In the genomic region with DNA sequence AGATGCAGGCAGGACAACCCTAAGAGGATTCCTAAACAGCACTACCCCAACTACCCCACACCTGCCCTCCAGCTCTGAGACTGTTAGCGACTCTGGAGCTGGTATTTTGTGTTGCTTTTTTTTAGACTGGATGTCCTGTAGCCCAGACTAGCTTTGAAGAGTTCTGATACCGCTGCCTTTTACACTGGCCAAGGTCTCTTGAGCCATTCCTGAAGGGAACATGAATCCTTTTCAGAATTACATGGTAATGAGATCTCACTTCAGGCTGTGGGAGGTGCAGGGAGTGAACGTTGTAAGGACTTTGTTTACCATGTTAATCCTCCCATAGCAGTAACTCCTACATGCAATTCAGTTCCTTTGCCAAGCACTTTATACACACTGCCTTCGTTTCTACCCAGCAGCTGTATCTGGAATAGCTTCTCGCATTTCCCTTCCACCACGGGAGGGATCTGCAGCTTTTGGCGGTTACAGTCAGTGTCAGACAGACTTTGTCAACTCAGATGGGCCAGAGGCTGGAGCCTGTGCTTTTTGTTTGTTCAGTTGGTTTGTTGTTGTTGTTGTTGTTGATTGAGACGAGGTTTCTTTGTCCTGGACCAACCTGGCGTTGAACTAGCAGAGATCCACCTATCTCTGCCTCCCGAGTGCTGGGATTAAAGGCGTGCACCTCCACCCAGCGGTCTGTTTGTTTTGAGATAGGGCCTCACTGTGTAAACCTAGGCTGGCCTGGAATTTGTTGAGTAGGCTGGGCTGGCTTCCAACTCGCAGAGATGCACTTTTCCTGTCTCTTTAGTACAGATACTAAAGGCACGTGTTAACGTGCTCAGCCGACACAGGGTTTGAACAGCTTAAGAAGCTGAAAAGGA, we compare ENCODE assay signal across 10 mouse cellular contexts. TPM values are rescaled to one million over a fixed set of nuclear protein-coding genes. Genes with fewer than 3 reads are reported as not detected.
DNase-seq lines count a peak whose midpoint lies in the region; ATAC-seq and TF ChIP-seq lines count a peak whose summit lies in the region.
"Had no signal": no experiment of that assay in that cellular context is flagged by ENCODE, and none has a peak within 500 bp of the region (broad histone marks: within the 10 kb centered on the region; RNA-seq: fewer than 3 reads in every experiment).

No protein-coding gene starts in this region.

- no peak overlapping the region for H3K4me3 ChIP-seq in heart, postnatal 0 days (ENCODE audit: low read depth, low read length)
- no peak overlapping the region for H3K4me3 ChIP-seq in stomach, embryonic 14.5 days (ENCODE audit: low read depth, low read length)

- H3K4me2 ChIP-seq in heart, postnatal 0 days (ENCODE audit: low read depth, low read length) = no peak overlapping the region
- peak overlapping the region; percentile 6; the same call in 1 of the 2 replicates for H3K4me2 ChIP-seq in stomach, embryonic 14.5 days (replicated peaks; ENCODE audit: low read depth, low read length)

- H3K9ac ChIP-seq in heart, postnatal 0 days (replicated peaks; ENCODE audit: low read depth, low read length) = no peak overlapping the region
- no peak overlapping the region for H3K9ac ChIP-seq in stomach, embryonic 14.5 days (replicated peaks; ENCODE audit: low read depth, low read length)

- TF ChIP-seq EP300 in heart, postnatal 0 days (IDR thresholded peaks at IDR 0.05; ENCODE audit: low read depth) = no peak

- peak overlapping the region; percentile 32 for H3K27ac ChIP-seq in heart, postnatal 0 days (ENCODE audit: low read depth)
- peak overlapping the region; percentile 57; the same call in 1 of the 2 replicates for H3K27ac ChIP-seq in stomach, embryonic 14.5 days (ENCODE audit: low read length)
- H3K27ac ChIP-seq: macrophage had no signal

- peak; percentile 62 for ATAC-seq in heart, postnatal 0 days (ENCODE audit: insufficient read depth, low read depth)
- ATAC-seq in stomach, embryonic 14.5 days (ENCODE audit: insufficient number of reproducible peaks, insufficient read depth, low FRiP score, low read depth) = peak; percentile 81

- WGBS in heart, postnatal 0 days = 17% methylated on average over 16 of the region's 16 CpGs
- WGBS in stomach, embryonic 14.5 days = 21% methylated on average over 16 of the region's 16 CpGs

- no peaks in the 10 kb centered on the region for H3K9me3 ChIP-seq in heart, postnatal 0 days (replicated peaks; ENCODE audit: control insufficient read depth, low read length)
- H3K9me3 ChIP-seq in stomach, embryonic 14.5 days (ENCODE audit: control insufficient read depth, low read depth, low read length) = no peaks in the 10 kb centered on the region

- DNase-seq in heart, adult 18-20 months = peak; percentile 33 to 51
- DNase-seq in heart, adult 8-10 months (ENCODE audit: low spot score) = no peak
- DNase-seq in heart, postnatal 0 days (ENCODE audit: low spot score) = no peak
- DNase-seq in liver = peak; percentile 81
- DNase-seq in cerebellum, adult 11-12 months = no peak
- no peak for DNase-seq in right cerebral cortex, postnatal 10 days (ENCODE audit: low spot score in 2 of 2)
- no peak for DNase-seq in left cerebral cortex, adult 11 months (ENCODE audit: low spot score)
- DNase-seq: gastrocnemius, postnatal 36 days had no signal

- no peaks in the 10 kb centered on the region for H3K36me3 ChIP-seq in heart, postnatal 0 days (replicated peaks; ENCODE audit: control insufficient read depth, insufficient read depth, low read length)
- H3K36me3 ChIP-seq in stomach, embryonic 14.5 days (ENCODE audit: control insufficient read depth, insufficient read depth, low read length) = no peaks in the 10 kb centered on the region

- peaks cover 18% of the 10 kb centered on the region for H3K4me1 ChIP-seq in heart, postnatal 0 days (ENCODE audit: control insufficient read depth, insufficient read depth)
- peaks cover 9% of the 10 kb centered on the region; the same call in 1 of the 2 replicates for H3K4me1 ChIP-seq in stomach, embryonic 14.5 days (ENCODE audit: control insufficient read depth, insufficient read depth, low read length)

- no peaks in the 10 kb centered on the region for H3K27me3 ChIP-seq in heart, postnatal 0 days (ENCODE audit: control insufficient read depth, insufficient read depth, low read length)
- H3K27me3 ChIP-seq in stomach, embryonic 14.5 days (ENCODE audit: control insufficient read depth, insufficient read depth, low read length) = no peaks in the 10 kb centered on the region

- TF ChIP-seq CTCF in heart, postnatal 0 days (IDR thresholded peaks at IDR 0.05; ENCODE audit: low read depth) = 0 out of 2 replicates have a peak, but pooled peaks have one; percentile 13

RNA-seq across cellular contexts. Expression of a gene that starts 25.2 kb away (rescaled TPM):
- total RNA-seq in heart, adult 18-20 months (2021) = 10 to 100 TPM; 57.8 to 59.9 TPM
- 10 to 100 TPM; 61.6 to 70.0 (median 65.1) TPM for total RNA-seq in heart, adult 8-10 months (2022)
- 18.2 and 21.8 TPM in 2 replicates for total RNA-seq in heart, postnatal 0 days (2014; rRNA removed; ENCODE audit: low replicate concordance)
- 6.7 and 8.3 TPM in 2 replicates for polyA plus RNA-seq in heart, postnatal 0 days (2015; fragmentation: Nextera tagmentation; extraction: Ambion mirVana)
- 23.9 and 24.1 TPM in 2 replicates for polyA plus RNA-seq in stomach, embryonic 14.5 days (2014; fragmentation: Nextera tagmentation; extraction: Ambion mirVana)

Comparison
In these comparisons a context has a peak if more than half of its experiments do, and no peak if none do; other contexts are left out.
1. DNase-seq: peak in heart, adult 18-20 months (2 of 2) and liver (single experiment); none in heart, adult 8-10 months (single experiment), heart, postnatal 0 days (single experiment), cerebellum, adult 11-12 months (single experiment), right cerebral cortex, postnatal 10 days (0 of 2) and left cerebral cortex, adult 11 months (single experiment).